Mouse (Mus musculus): ENCODE measurements at regions not wholly inside any gene's neighbourhood (a gene's known extent, or its start where the extent isn't known, plus 50 kb on each side); places are given as distances from the start of the nearest gene placed in this dataset.
A peak's percentile ranks its signal among the peaks of the same experiment; 100 is the strongest.

DNA sequence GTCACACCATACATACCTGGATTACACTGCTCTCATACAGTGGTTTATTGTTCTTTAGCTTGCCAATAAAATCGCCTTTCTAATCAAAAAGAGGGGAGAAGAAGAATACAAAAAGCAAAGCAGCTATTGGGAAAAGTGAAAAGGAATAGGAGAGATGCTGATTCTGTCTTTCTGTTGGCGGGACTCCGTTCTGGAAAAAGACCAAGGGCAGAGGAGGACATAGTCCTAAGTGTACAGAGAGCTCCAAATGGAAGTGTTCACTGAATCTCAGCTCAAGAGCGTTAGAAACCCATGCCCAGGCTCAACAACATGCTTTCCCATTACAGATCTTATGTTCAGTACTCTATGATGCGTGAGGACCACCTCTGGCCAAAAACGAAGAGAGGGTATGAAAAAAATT lies 174.4 kb upstream of the Tmem161b start:
- 83% methylated on average over 6 of the region's 6 CpGs for WGBS
- Histone ChIP-seq H3K4me2 (ENCODE audit: low read length) (no peak overlapping the region), H3K4me1 (replicated peaks; ENCODE audit: insufficient read depth, low read length) (no peaks in the 10 kb centered on the region), H3K36me3 (ENCODE audit: insufficient read depth, low read length) (no peaks in the 10 kb centered on the region), H3K9me3 (replicated peaks; ENCODE audit: low read length) (no peaks in the 10 kb centered on the region), H3K27ac (no peak overlapping the region), H3K27me3 (ENCODE audit: insufficient read depth, low read length) (no peaks in the 10 kb centered on the region), H3K4me3 (replicated peaks; ENCODE audit: low read depth, low read length) (no peak overlapping the region), H3K9ac (ENCODE audit: low read depth, low read length) (no peak overlapping the region)
- TF ChIP-seq CTCF (IDR thresholded peaks at IDR 0.05; ENCODE audit: low read depth) = no peak
- DNase-seq (ENCODE audit: low spot score) (no peak), ATAC-seq (replicated peaks; ENCODE audit: low FRiP score, low read depth) (no peak)

DNA sequence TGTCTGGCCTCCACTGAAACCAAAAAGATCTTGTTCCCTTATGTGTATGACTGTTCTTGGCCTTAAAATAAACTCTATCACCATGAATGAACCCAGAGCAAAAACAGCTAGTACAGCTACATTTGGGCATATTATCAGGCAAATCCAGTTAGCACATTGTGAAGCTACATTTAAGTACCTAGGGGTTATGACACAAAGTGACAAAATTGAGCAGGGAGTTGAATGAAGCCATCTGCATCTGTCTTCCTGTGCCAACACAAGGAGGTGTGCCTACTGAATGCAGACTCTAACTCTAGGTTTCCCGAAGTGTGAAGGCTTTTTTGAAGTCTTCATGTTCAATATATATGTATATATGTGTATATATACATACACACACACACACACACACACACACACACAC lies 169.9 kb upstream of the Tmem161b start:
- no peak overlapping the region for H3K4me3 ChIP-seq (replicated peaks; ENCODE audit: low read depth, low read length)
- no peaks in the 10 kb centered on the region for H3K36me3 ChIP-seq (ENCODE audit: insufficient read depth, low read length)
- H3K27ac ChIP-seq = no peak overlapping the region
- 78% methylated on average over 1 of the region's 1 CpGs for WGBS
- ATAC-seq (replicated peaks; ENCODE audit: low FRiP score, low read depth) (no peak), DNase-seq (ENCODE audit: low spot score) (no peak)
- H3K9me3 ChIP-seq (replicated peaks; ENCODE audit: low read length) = no peaks in the 10 kb centered on the region
- H3K27me3 ChIP-seq (ENCODE audit: insufficient read depth, low read length) = no peaks in the 10 kb centered on the region
- H3K9ac ChIP-seq (ENCODE audit: low read depth, low read length) = no peak overlapping the region
- TF ChIP-seq CTCF (IDR thresholded peaks at IDR 0.05; ENCODE audit: low read depth) = no peak
- H3K4me1 ChIP-seq (replicated peaks; ENCODE audit: insufficient read depth, low read length) = no peaks in the 10 kb centered on the region
- H3K4me2 ChIP-seq (ENCODE audit: low read length) = no peak overlapping the region

DNA sequence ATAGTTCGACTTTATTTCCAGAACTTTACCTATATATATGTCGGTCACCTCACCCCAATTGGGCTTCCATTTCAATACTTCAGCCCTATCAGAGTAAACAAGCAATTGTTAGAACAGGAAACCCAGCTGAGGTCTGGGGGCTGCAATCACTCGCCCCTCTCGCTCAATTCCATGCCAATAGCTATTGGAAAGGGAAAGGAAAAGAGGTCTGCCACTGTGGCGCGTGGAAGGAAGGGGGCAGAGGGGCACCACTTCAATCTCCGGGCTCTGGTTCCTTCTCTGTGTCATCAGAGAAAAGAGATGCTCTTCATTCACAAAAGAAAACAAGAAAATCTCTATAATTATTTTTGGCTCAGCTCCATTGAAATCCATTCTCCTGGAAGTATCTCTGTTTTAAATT lies 167.1 kb upstream of the Tmem161b start:
- no peak for TF ChIP-seq CTCF (IDR thresholded peaks at IDR 0.05; ENCODE audit: low read depth)
- H3K4me3 ChIP-seq (replicated peaks; ENCODE audit: low read depth, low read length) = no peak overlapping the region
- H3K36me3 ChIP-seq (ENCODE audit: insufficient read depth, low read length) = no peaks in the 10 kb centered on the region
- H3K27ac ChIP-seq = no peak overlapping the region
- WGBS = 75% methylated on average over 7 of the region's 7 CpGs
- H3K4me2 ChIP-seq (ENCODE audit: low read length) = no peak overlapping the region
- no peak overlapping the region for H3K9ac ChIP-seq (ENCODE audit: low read depth, low read length)
- no peaks in the 10 kb centered on the region for H3K4me1 ChIP-seq (replicated peaks; ENCODE audit: insufficient read depth, low read length)
- DNase-seq (ENCODE audit: low spot score) (no peak), ATAC-seq (replicated peaks; ENCODE audit: low FRiP score, low read depth) (no peak)
- no peaks in the 10 kb centered on the region for H3K27me3 ChIP-seq (ENCODE audit: insufficient read depth, low read length)
- no peaks in the 10 kb centered on the region for H3K9me3 ChIP-seq (replicated peaks; ENCODE audit: low read length)

DNA sequence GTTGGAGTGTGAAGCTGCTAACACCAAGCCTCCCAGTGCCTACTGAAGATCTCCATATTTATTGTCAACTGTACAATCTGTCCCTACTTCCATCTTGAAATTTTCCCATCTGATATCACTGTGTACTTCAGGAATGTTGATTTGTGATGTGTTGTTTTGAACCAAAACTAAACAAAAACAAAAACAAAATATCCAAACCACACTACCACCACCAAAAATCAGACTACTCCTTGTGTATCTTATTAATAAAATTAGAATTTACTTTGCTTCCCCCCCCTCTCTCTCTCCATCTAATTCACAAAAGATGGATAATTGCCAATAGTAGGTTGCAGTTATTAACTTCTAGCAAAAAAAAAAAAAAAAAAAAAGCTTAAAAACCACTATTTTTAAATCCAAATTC lies 166.5 kb upstream of the Tmem161b start:
- TF ChIP-seq CTCF (IDR thresholded peaks at IDR 0.05; ENCODE audit: low read depth) = no peak
- Histone ChIP-seq H3K27me3 (ENCODE audit: insufficient read depth, low read length) (no peaks in the 10 kb centered on the region), H3K4me1 (replicated peaks; ENCODE audit: insufficient read depth, low read length) (no peaks in the 10 kb centered on the region), H3K4me3 (replicated peaks; ENCODE audit: low read depth, low read length) (no peak overlapping the region), H3K9ac (ENCODE audit: low read depth, low read length) (no peak overlapping the region), H3K27ac (no peak overlapping the region), H3K9me3 (replicated peaks; ENCODE audit: low read length) (no peaks in the 10 kb centered on the region), H3K36me3 (ENCODE audit: insufficient read depth, low read length) (no peaks in the 10 kb centered on the region), H3K4me2 (ENCODE audit: low read length) (no peak overlapping the region)
- DNase-seq (ENCODE audit: low spot score) (no peak), ATAC-seq (replicated peaks; ENCODE audit: low FRiP score, low read depth) (no peak)

DNA sequence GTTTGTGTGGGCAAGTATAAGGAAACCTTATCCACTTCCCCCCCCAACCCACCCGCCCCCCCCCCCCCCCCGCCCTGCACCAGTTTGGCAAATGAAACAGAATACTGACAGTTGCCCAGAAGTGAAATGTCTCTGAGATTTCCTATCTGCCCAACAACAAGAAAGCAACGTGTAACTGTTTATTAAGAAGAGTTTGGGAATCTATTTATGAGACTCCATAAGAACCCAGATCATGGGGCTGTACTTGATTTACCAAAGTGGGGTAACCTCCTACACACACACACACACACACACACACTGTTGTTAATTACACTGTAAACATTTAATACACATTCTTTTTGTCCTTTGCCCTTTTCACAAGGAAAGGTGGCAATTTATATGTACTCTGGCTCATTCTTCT lies 165.6 kb upstream of the Tmem161b start:
- WGBS = 59% methylated on average over 1 of the region's 3 CpGs
- ATAC-seq (replicated peaks; ENCODE audit: low FRiP score, low read depth) = no peak

DNA sequence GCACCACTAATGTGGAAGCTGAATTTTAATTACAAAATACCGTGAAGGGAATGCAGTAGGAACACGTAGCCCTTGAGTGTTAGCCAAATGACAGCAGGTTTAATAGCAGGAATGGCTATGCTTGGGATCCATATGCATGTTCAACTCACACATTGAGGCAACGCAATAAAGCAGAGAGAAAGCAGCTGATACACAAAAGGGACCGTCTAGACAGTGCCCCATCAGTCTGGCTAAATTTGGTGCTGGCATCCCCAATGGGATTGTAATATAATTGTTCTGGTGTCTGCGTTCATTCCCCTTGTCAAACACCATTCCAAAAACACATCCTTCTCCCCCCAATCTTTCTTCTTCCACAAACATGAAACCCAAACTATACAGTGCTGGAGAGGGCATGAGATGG lies 165.1 kb upstream of the Tmem161b start:
- no peak for TF ChIP-seq CTCF (IDR thresholded peaks at IDR 0.05; ENCODE audit: low read depth)
- no peaks in the 10 kb centered on the region for H3K4me1 ChIP-seq (replicated peaks; ENCODE audit: insufficient read depth, low read length)
- H3K27me3 ChIP-seq (ENCODE audit: insufficient read depth, low read length) = no peaks in the 10 kb centered on the region
- 58% methylated on average over 5 of the region's 5 CpGs for WGBS
- H3K9me3 ChIP-seq (replicated peaks; ENCODE audit: low read length) = no peaks in the 10 kb centered on the region
- H3K9ac ChIP-seq (ENCODE audit: low read depth, low read length) = no peak overlapping the region
- no peak overlapping the region; the same call in 1 of the 2 replicates for H3K27ac ChIP-seq
- H3K36me3 ChIP-seq (ENCODE audit: insufficient read depth, low read length) = no peaks in the 10 kb centered on the region
- no peak overlapping the region for H3K4me2 ChIP-seq (ENCODE audit: low read length)
- no peak for ATAC-seq (replicated peaks; ENCODE audit: low FRiP score, low read depth)
- H3K4me3 ChIP-seq (replicated peaks; ENCODE audit: low read depth, low read length) = no peak overlapping the region
- no peak for DNase-seq (ENCODE audit: low spot score)

More for the DNA sequence above, 165.6 kb upstream of the Tmem161b start:
- no peaks in the 10 kb centered on the region for H3K36me3 ChIP-seq (ENCODE audit: insufficient read depth, low read length)
- no peaks in the 10 kb centered on the region for H3K27me3 ChIP-seq (ENCODE audit: insufficient read depth, low read length)
- no peaks in the 10 kb centered on the region for H3K4me1 ChIP-seq (replicated peaks; ENCODE audit: insufficient read depth, low read length)
- no peaks in the 10 kb centered on the region for H3K9me3 ChIP-seq (replicated peaks; ENCODE audit: low read length)
- no peak overlapping the region for H3K4me3 ChIP-seq (replicated peaks; ENCODE audit: low read depth, low read length)
- no peak for DNase-seq (ENCODE audit: low spot score)
- H3K4me2 ChIP-seq (ENCODE audit: low read length) = no peak overlapping the region
- H3K9ac ChIP-seq (ENCODE audit: low read depth, low read length) = no peak overlapping the region
- TF ChIP-seq CTCF (IDR thresholded peaks at IDR 0.05; ENCODE audit: low read depth) = no peak
- no peak overlapping the region for H3K27ac ChIP-seq

DNA sequence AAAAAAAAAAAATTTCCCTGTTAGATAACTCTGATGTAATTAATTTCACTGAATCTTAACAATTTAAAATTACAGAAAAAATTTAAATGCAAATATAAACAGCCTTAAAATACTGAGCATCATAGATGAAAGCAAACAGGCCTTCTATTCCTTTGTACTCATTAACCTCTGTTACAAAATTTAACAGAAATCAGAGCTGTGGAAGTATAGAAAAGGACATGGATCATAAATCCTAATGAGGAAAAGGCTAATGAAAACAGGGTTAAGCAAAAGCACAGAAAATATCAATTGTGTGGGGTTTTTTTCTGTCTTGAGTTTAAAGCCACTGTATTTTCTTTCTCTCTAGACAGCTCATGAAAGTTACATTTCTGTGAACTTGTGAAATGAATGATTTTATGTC lies 164.6 kb upstream of the Tmem161b start:
- no peaks in the 10 kb centered on the region for H3K27me3 ChIP-seq (ENCODE audit: insufficient read depth, low read length)
- no peaks in the 10 kb centered on the region for H3K36me3 ChIP-seq (ENCODE audit: insufficient read depth, low read length)
- H3K27ac ChIP-seq = no peak overlapping the region
- no peak overlapping the region for H3K4me2 ChIP-seq (ENCODE audit: low read length)
- no peak overlapping the region for H3K9ac ChIP-seq (ENCODE audit: low read depth, low read length)
- H3K9me3 ChIP-seq (replicated peaks; ENCODE audit: low read length) = no peaks in the 10 kb centered on the region
- peak; percentile 16 for DNase-seq (ENCODE audit: low spot score)
- TF ChIP-seq CTCF (IDR thresholded peaks at IDR 0.05; ENCODE audit: low read depth) = no peak
- ATAC-seq (replicated peaks; ENCODE audit: low FRiP score, low read depth) = no peak
- no peak overlapping the region for H3K4me3 ChIP-seq (replicated peaks; ENCODE audit: low read depth, low read length)
- H3K4me1 ChIP-seq (replicated peaks; ENCODE audit: insufficient read depth, low read length) = no peaks in the 10 kb centered on the region

Measured in kidney, postnatal 0 days (tissue).